21 mouse cellular contexts compared by ENCODE assay signal in the genomic region with DNA sequence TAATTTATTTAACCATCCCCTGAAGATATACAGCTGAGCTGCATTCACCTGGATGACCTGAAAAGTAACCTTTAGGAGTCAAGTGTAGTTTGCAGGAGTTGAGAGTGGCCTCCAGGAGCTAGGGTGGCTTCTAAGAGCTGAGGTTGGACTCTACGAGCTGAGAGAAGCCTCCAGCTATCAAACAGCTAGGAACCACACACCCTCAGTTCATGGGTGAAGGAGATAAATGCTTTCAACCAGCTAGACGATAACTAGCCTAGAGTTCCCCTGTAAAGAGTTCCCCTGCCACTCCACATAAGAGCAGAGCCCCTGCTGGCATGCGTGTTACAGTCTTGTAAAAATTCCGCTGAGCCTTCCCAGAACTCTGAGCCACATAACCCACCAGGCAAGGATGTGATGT.
DNase-seq lines count a peak whose midpoint lies in the region; ATAC-seq and TF ChIP-seq lines count a peak whose summit lies in the region.
"Had no signal": no experiment of that assay in that cellular context is flagged by ENCODE, and none has a peak within 500 bp of the region (broad histone marks: within the 10 kb centered on the region; RNA-seq: fewer than 3 reads in every experiment).

No protein-coding gene starts in this region.

- no peaks in the 10 kb centered on the region for H3K36me3 ChIP-seq in forebrain, embryonic 11.5 days (ENCODE audit: control insufficient read depth, insufficient read depth, low read length)
- H3K36me3 ChIP-seq in forebrain, embryonic 12.5 days (replicated peaks), result no peaks in the 10 kb centered on the region
- H3K36me3 ChIP-seq in kidney, embryonic 15.5 days, result no peaks in the 10 kb centered on the region
- no peaks in the 10 kb centered on the region for H3K36me3 ChIP-seq in kidney, embryonic 14.5 days (ENCODE audit: control insufficient read depth, insufficient read depth, low read length)
- H3K36me3 ChIP-seq in lung, embryonic 14.5 days (ENCODE audit: insufficient read depth), result no peaks in the 10 kb centered on the region
- H3K36me3 ChIP-seq in limb, embryonic 15.5 days, result no peaks in the 10 kb centered on the region
- H3K36me3 ChIP-seq: hindbrain, embryonic 13.5 days; midbrain, embryonic 13.5 days; neural tube, embryonic 13.5 days had no signal

- H3K27me3 ChIP-seq in forebrain, embryonic 11.5 days (ENCODE audit: control insufficient read depth, insufficient read depth, low read length), result no peaks in the 10 kb centered on the region
- no peaks in the 10 kb centered on the region for H3K27me3 ChIP-seq in forebrain, embryonic 12.5 days
- H3K27me3 ChIP-seq in kidney, embryonic 15.5 days, result no peaks in the 10 kb centered on the region
- no peaks in the 10 kb centered on the region for H3K27me3 ChIP-seq in kidney, embryonic 14.5 days (ENCODE audit: control insufficient read depth, insufficient read depth, low read length)
- no peaks in the 10 kb centered on the region for H3K27me3 ChIP-seq in lung, embryonic 14.5 days (ENCODE audit: insufficient read depth, low read length)
- H3K27me3 ChIP-seq in limb, embryonic 15.5 days, result no peaks in the 10 kb centered on the region
- H3K27me3 ChIP-seq: CH12.LX; forebrain, embryonic 13.5 days; hindbrain, embryonic 13.5 days; midbrain, embryonic 13.5 days; neural tube, embryonic 13.5 days had no signal

- DNase-seq in forebrain, embryonic 11.5 days (ENCODE audit: low spot score), result peak; percentile 31
- DNase-seq in lung, embryonic 14.5 days, result no peak
- DNase-seq in lung, postnatal 10 days, result no peak
- DNase-seq in spleen, postnatal 14 days (ENCODE audit: low spot score in 2 of 2), result no peak
- DNase-seq: cerebellum, adult 2 months; cerebellum, postnatal 14 days; gastrocnemius, postnatal 14 days; right cerebral cortex, postnatal 4 days had no signal

- no peaks in the 10 kb centered on the region for H3K9me3 ChIP-seq in forebrain, embryonic 11.5 days (ENCODE audit: control insufficient read depth, low read length)
- no peaks in the 10 kb centered on the region for H3K9me3 ChIP-seq in forebrain, embryonic 12.5 days
- H3K9me3 ChIP-seq in kidney, embryonic 15.5 days (replicated peaks), result no peaks in the 10 kb centered on the region
- H3K9me3 ChIP-seq in kidney, embryonic 14.5 days (ENCODE audit: control insufficient read depth, low read length), result no peaks in the 10 kb centered on the region
- H3K9me3 ChIP-seq in lung, embryonic 14.5 days (ENCODE audit: low read depth, low read length), result no peaks in the 10 kb centered on the region
- H3K9me3 ChIP-seq in limb, embryonic 15.5 days, result no peaks in the 10 kb centered on the region
- H3K9me3 ChIP-seq: forebrain, embryonic 13.5 days; hindbrain, embryonic 13.5 days; midbrain, embryonic 13.5 days; neural tube, embryonic 13.5 days had no signal

- H3K4me3 ChIP-seq in forebrain, embryonic 11.5 days (ENCODE audit: low read depth, low read length), result no peak overlapping the region
- no peak overlapping the region for H3K4me3 ChIP-seq in forebrain, embryonic 12.5 days (replicated peaks)
- no peak overlapping the region for H3K4me3 ChIP-seq in kidney, embryonic 15.5 days (replicated peaks)
- no peak overlapping the region for H3K4me3 ChIP-seq in kidney, embryonic 14.5 days (ENCODE audit: low read length)
- H3K4me3 ChIP-seq in lung, embryonic 14.5 days (ENCODE audit: low read depth, low read length), result no peak overlapping the region
- no peak overlapping the region for H3K4me3 ChIP-seq in limb, embryonic 15.5 days
- H3K4me3 ChIP-seq: erythroblast, embryonic 14.5 days; forebrain, embryonic 13.5 days; hindbrain, embryonic 13.5 days; layer of hippocampus, adult 2 months; left cerebral cortex, adult 2 months; midbrain, embryonic 13.5 days; neural tube, embryonic 13.5 days had no signal

- H3K4me2 ChIP-seq in forebrain, embryonic 11.5 days (ENCODE audit: low read depth, low read length, severe bottlenecking), result no peak overlapping the region
- no peak overlapping the region for H3K4me2 ChIP-seq in forebrain, embryonic 12.5 days
- H3K4me2 ChIP-seq in kidney, embryonic 15.5 days, result no peak overlapping the region
- no peak overlapping the region for H3K4me2 ChIP-seq in kidney, embryonic 14.5 days (replicated peaks; ENCODE audit: low read depth, low read length)
- H3K4me2 ChIP-seq in lung, embryonic 14.5 days, result peak overlapping the region; percentile 8; the same call in 1 of the 2 replicates
- H3K4me2 ChIP-seq in limb, embryonic 15.5 days, result no peak overlapping the region
- H3K4me2 ChIP-seq: forebrain, embryonic 13.5 days; hindbrain, embryonic 13.5 days; midbrain, embryonic 13.5 days; neural tube, embryonic 13.5 days had no signal

- H3K4me1 ChIP-seq in forebrain, embryonic 11.5 days (replicated peaks; ENCODE audit: control insufficient read depth, insufficient read depth, low read length), result no peaks in the 10 kb centered on the region
- no peaks in the 10 kb centered on the region for H3K4me1 ChIP-seq in forebrain, embryonic 12.5 days
- H3K4me1 ChIP-seq in kidney, embryonic 15.5 days, result peaks cover 41% of the 10 kb centered on the region
- H3K4me1 ChIP-seq in kidney, embryonic 14.5 days (ENCODE audit: control insufficient read depth, insufficient read depth, low read length), result peaks cover 15% of the 10 kb centered on the region; the same call in 1 of the 2 replicates
- H3K4me1 ChIP-seq in lung, embryonic 14.5 days (ENCODE audit: insufficient read depth), result peaks cover 31% of the 10 kb centered on the region
- peaks cover 32% of the 10 kb centered on the region for H3K4me1 ChIP-seq in limb, embryonic 15.5 days
- H3K4me1 ChIP-seq: midbrain, embryonic 13.5 days had no signal

- ATAC-seq in forebrain, embryonic 11.5 days (replicated peaks; ENCODE audit: low FRiP score), result no peak
- ATAC-seq in forebrain, embryonic 12.5 days (ENCODE audit: low FRiP score), result no peak
- no peak for ATAC-seq in kidney, embryonic 15.5 days (replicated peaks; ENCODE audit: low FRiP score)
- ATAC-seq in kidney, embryonic 14.5 days (ENCODE audit: low FRiP score, low TSS enrichment), result no peak
- no peak for ATAC-seq in lung, embryonic 14.5 days (ENCODE audit: insufficient read depth)
- ATAC-seq in limb, embryonic 15.5 days (ENCODE audit: insufficient number of reproducible peaks, low FRiP score, low TSS enrichment, low read depth), result no peak
- ATAC-seq: activated CD4-positive, CD25-positive, alpha-beta regulatory T cell, adult 4 months; forebrain, embryonic 13.5 days; midbrain, embryonic 13.5 days had no signal

- H3K9ac ChIP-seq in forebrain, embryonic 11.5 days (ENCODE audit: low read length), result no peak overlapping the region
- no peak overlapping the region for H3K9ac ChIP-seq in forebrain, embryonic 12.5 days
- H3K9ac ChIP-seq in kidney, embryonic 15.5 days, result no peak overlapping the region
- no peak overlapping the region for H3K9ac ChIP-seq in kidney, embryonic 14.5 days (ENCODE audit: low read depth, low read length)
- H3K9ac ChIP-seq in lung, embryonic 14.5 days, result no peak overlapping the region
- H3K9ac ChIP-seq in limb, embryonic 15.5 days, result no peak overlapping the region
- H3K9ac ChIP-seq: forebrain, embryonic 13.5 days; hindbrain, embryonic 13.5 days; midbrain, embryonic 13.5 days; neural tube, embryonic 13.5 days had no signal

- no peak for TF ChIP-seq CTCF in lung, embryonic 14.5 days (IDR thresholded peaks at IDR 0.05; ENCODE audit: low read depth)

- no peak overlapping the region for H3K27ac ChIP-seq in forebrain, embryonic 11.5 days (ENCODE audit: low read depth, low read length)
- no peak overlapping the region for H3K27ac ChIP-seq in forebrain, embryonic 12.5 days
- H3K27ac ChIP-seq in kidney, embryonic 15.5 days, result 0 out of 2 replicates have a peak overlapping the region, but pooled peaks have one; percentile 19
- no peak overlapping the region for H3K27ac ChIP-seq in kidney, embryonic 14.5 days (ENCODE audit: low read depth, low read length)
- no peak overlapping the region; the same call in 1 of the 2 replicates for H3K27ac ChIP-seq in lung, embryonic 14.5 days (ENCODE audit: low read depth)
- H3K27ac ChIP-seq in limb, embryonic 15.5 days, result peak overlapping the region; percentile 11; the same call in 1 of the 2 replicates
- H3K27ac ChIP-seq: forebrain, embryonic 13.5 days; hindbrain, embryonic 13.5 days; layer of hippocampus, adult 2 months; left cerebral cortex, adult 2 months; midbrain, embryonic 13.5 days; neural tube, embryonic 13.5 days had no signal

- 80% methylated on average over 4 of the region's 4 CpGs for WGBS in forebrain, embryonic 11.5 days
- 83% methylated on average over 4 of the region's 4 CpGs for WGBS in forebrain, embryonic 12.5 days
- WGBS in kidney, embryonic 15.5 days, result 67% methylated on average over 4 of the region's 4 CpGs
- 76% methylated on average over 4 of the region's 4 CpGs for WGBS in kidney, embryonic 14.5 days
- WGBS in lung, embryonic 14.5 days, result 44% methylated on average over 4 of the region's 4 CpGs
- WGBS in limb, embryonic 15.5 days, result 21% methylated on average over 4 of the region's 4 CpGs

Comparison
In these comparisons a context has a peak if more than half of its experiments do, and no peak if none do; other contexts are left out.
1. H3K27ac ChIP-seq: peak in kidney, embryonic 15.5 days (single experiment) and limb, embryonic 15.5 days (single experiment); none in forebrain, embryonic 11.5 days (single experiment), forebrain, embryonic 12.5 days (single experiment), kidney, embryonic 14.5 days (single experiment) and lung, embryonic 14.5 days (single experiment).